Mouse (Mus musculus): ENCODE data around the gene Hagh. TPM values are rescaled to one million over a fixed set of nuclear protein-coding genes. Genes with fewer than 3 reads are reported as not detected.

The Hagh gene
- 855 and 1,003 TPM in 2 replicates for total RNA-seq (2014; rRNA removed)
- 900 and 1,325 TPM in 2 replicates for polyA plus RNA-seq (2012; rRNA removed)

DNA sequence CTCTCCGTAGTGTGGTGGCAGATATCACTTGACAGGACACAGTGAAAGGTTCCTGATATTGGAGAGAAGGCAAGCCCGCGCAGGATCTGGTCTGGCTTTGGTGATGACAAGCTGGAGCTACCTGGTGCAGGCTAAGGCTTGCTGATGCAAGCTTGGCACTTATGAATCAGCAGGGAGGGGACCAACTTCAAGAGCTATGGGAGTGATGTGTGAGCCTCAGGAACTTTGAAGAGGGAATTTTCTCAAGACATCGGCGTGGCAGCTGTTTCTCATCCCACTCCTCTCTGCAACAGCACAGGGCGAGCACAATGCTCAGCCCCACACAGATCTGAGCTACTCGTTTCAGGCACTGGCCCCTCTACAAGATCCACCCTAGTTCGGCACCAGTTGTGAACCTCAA is at the start of gene Hagh:
Gene Hagh (plus strand): TSS at position 302 of the 400 bp plus-strand sequence.
- no peak for DNase-seq (ENCODE audit: extremely low read depth, low read depth, low spot score)
- Histone ChIP-seq H3K4me3 (ENCODE audit: insufficient read depth, low read depth, low read length) (no peak within 1 kb of the TSS), H3K9ac (ENCODE audit: low read depth, low read length) (no peak within 1 kb of the TSS), H3K79me2 (ENCODE audit: control insufficient read depth, insufficient read depth, low read length) (no peaks in the 10 kb centered on the region; the same call in 1 of the 2 replicates), H3K27me3 (ENCODE audit: control insufficient read depth, insufficient read depth, low read length) (no peaks in the 10 kb centered on the region), H3K4me1 (ENCODE audit: control insufficient read depth, insufficient read depth, low read length) (peaks cover 2% of the 10 kb centered on the region; the same call in 1 of the 2 replicates), H3K27ac (replicated peaks; ENCODE audit: insufficient read depth, low read depth, low read length) (no peak within 1 kb of the TSS), H3K36me3 (ENCODE audit: control insufficient read depth, insufficient read depth, low read length) (peaks cover 2% of the 10 kb centered on the region; the same call in 1 of the 2 replicates)
- TF ChIP-seq POLR2A (IDR thresholded peaks at IDR 0.05; ENCODE audit: extremely low read depth, insufficient read depth, low read length) (no peak), CTCF (IDR thresholded peaks at IDR 0.05; ENCODE audit: low read depth, low read length) (no peak)
- WGBS: 81% methylated on average over 8 of the region's 8 CpGs

DNA sequence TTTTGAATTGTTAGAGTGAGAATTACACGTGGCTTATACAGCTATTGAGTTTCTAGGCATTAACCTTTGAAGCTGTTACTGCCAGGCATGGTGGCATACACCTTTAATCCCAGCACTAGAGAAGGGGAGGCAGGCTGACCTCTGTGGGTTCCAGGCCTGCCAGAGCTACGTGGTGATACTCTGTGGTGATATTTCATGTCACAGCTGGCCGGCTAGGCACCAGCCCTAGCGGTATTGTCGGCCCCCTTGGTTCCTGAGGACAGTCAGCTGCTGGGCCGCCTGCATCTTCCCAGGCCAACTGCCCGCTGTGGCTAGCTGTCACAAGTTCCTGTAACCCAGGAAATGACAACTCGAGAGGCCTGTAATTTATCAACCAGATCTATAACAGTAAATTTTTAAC is 47.8 kb upstream of the Hagh start:
- no peak overlapping the region for H3K27ac ChIP-seq (replicated peaks; ENCODE audit: insufficient read depth, low read depth, low read length)
- DNase-seq (ENCODE audit: extremely low read depth, low read depth, low spot score): no peak
- H3K4me3 ChIP-seq (ENCODE audit: insufficient read depth, low read depth, low read length): no peak overlapping the region
- H3K79me2 ChIP-seq (ENCODE audit: control insufficient read depth, insufficient read depth, low read length): no peaks in the 10 kb centered on the region
- no peak overlapping the region for H3K9ac ChIP-seq (ENCODE audit: low read depth, low read length)
- no peaks in the 10 kb centered on the region for H3K4me1 ChIP-seq (ENCODE audit: control insufficient read depth, insufficient read depth, low read length)
- no peak for TF ChIP-seq POLR2A (IDR thresholded peaks at IDR 0.05; ENCODE audit: extremely low read depth, insufficient read depth, low read length)
- no peak for TF ChIP-seq CTCF (IDR thresholded peaks at IDR 0.05; ENCODE audit: low read depth, low read length)
- no peaks in the 10 kb centered on the region for H3K36me3 ChIP-seq (ENCODE audit: control insufficient read depth, insufficient read depth, low read length)
- H3K27me3 ChIP-seq (ENCODE audit: control insufficient read depth, insufficient read depth, low read length): no peaks in the 10 kb centered on the region
- WGBS: 71% methylated on average over 8 of the region's 8 CpGs

DNA sequence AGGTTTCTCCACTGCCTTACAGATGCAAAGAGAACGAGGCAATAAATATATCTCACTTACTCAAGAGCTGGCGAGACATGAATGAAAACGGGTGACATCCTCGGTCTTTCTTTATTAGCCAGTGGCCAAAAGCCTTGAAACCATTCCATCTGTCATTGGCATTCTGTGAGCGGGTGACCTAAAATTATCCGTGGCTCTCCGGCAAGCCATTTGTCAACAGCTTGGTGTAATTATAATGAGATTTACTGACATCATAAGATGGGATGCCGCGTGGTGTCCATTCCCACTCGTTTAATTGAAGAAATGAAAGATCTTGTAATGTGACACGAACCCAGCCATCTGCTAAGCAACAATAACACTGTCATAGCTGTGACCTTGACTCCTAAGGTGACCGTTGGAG is 45.2 kb upstream of the Hagh start:
- no peak for DNase-seq (ENCODE audit: extremely low read depth, low read depth, low spot score)
- Histone ChIP-seq H3K4me1 (ENCODE audit: control insufficient read depth, insufficient read depth, low read length) (no peaks in the 10 kb centered on the region), H3K27me3 (ENCODE audit: control insufficient read depth, insufficient read depth, low read length) (no peaks in the 10 kb centered on the region), H3K27ac (replicated peaks; ENCODE audit: insufficient read depth, low read depth, low read length) (no peak overlapping the region), H3K79me2 (ENCODE audit: control insufficient read depth, insufficient read depth, low read length) (no peaks in the 10 kb centered on the region), H3K4me3 (ENCODE audit: insufficient read depth, low read depth, low read length) (no peak overlapping the region), H3K36me3 (ENCODE audit: control insufficient read depth, insufficient read depth, low read length) (no peaks in the 10 kb centered on the region), H3K9ac (ENCODE audit: low read depth, low read length) (no peak overlapping the region)
- 82% methylated on average over 12 of the region's 12 CpGs for WGBS
- TF ChIP-seq CTCF (IDR thresholded peaks at IDR 0.05; ENCODE audit: low read depth, low read length): no peak
- no peak for TF ChIP-seq POLR2A (IDR thresholded peaks at IDR 0.05; ENCODE audit: extremely low read depth, insufficient read depth, low read length)

DNA sequence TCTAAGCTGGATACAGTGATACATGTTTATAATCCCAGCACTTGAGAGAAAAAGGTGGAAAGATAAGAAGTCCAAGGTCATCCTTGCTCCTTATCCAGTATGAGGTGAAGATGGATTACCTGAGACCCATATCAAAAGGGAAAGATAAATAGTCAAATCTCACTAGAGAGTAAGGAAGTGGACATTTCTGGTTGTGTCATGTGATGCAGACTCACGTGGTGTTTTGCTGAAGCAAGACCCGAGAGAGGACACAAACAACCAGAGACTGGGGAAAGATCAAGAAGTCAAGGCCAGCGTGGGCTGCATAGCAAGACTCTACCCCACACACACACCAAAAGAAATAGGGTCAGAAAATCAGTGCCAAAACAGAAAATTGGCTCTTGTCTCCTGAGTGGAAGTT is 43.0 kb upstream of the Hagh start:
- WGBS: 38% methylated on average over 3 of the region's 3 CpGs

DNA sequence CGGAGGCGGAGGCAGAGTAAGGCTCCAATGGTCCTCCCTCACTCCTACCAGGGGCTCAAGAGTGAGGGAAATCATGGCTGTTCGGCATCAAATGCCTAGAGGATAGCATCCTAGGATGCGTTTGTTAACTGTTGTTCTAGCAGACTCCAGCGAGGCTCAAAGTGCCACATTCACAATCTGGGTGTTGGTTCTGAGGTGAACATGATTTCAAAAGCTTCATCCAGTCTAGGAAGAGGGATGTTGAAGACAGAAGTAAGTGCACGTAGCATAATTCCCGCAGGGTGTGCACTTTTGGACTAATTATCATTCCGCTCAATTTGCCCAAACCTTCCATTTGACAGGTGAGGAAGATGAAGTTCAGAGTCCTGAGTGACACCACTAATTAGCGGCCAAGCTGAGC is 41.7 kb upstream of the Hagh start:
- Histone ChIP-seq H3K27ac (replicated peaks; ENCODE audit: insufficient read depth, low read depth, low read length) (no peak overlapping the region), H3K4me3 (ENCODE audit: insufficient read depth, low read depth, low read length) (no peak overlapping the region), H3K27me3 (ENCODE audit: control insufficient read depth, insufficient read depth, low read length) (no peaks in the 10 kb centered on the region), H3K9ac (ENCODE audit: low read depth, low read length) (no peak overlapping the region), H3K4me1 (ENCODE audit: control insufficient read depth, insufficient read depth, low read length) (no peaks in the 10 kb centered on the region), H3K36me3 (ENCODE audit: control insufficient read depth, insufficient read depth, low read length) (no peaks in the 10 kb centered on the region), H3K79me2 (ENCODE audit: control insufficient read depth, insufficient read depth, low read length) (no peaks in the 10 kb centered on the region)
- 79% methylated on average over 9 of the region's 9 CpGs for WGBS
- TF ChIP-seq POLR2A (IDR thresholded peaks at IDR 0.05; ENCODE audit: extremely low read depth, insufficient read depth, low read length): no peak
- TF ChIP-seq CTCF (IDR thresholded peaks at IDR 0.05; ENCODE audit: low read depth, low read length): no peak
- DNase-seq (ENCODE audit: extremely low read depth, low read depth, low spot score): no peak

More for the DNA sequence above, 43.0 kb upstream of the Hagh start:
- H3K36me3 ChIP-seq (ENCODE audit: control insufficient read depth, insufficient read depth, low read length): no peaks in the 10 kb centered on the region
- H3K27me3 ChIP-seq (ENCODE audit: control insufficient read depth, insufficient read depth, low read length): no peaks in the 10 kb centered on the region
- no peaks in the 10 kb centered on the region for H3K4me1 ChIP-seq (ENCODE audit: control insufficient read depth, insufficient read depth, low read length)
- no peak overlapping the region for H3K27ac ChIP-seq (replicated peaks; ENCODE audit: insufficient read depth, low read depth, low read length)
- H3K4me3 ChIP-seq (ENCODE audit: insufficient read depth, low read depth, low read length): no peak overlapping the region
- no peaks in the 10 kb centered on the region for H3K79me2 ChIP-seq (ENCODE audit: control insufficient read depth, insufficient read depth, low read length)
- TF ChIP-seq CTCF (IDR thresholded peaks at IDR 0.05; ENCODE audit: low read depth, low read length) (no peak), POLR2A (IDR thresholded peaks at IDR 0.05; ENCODE audit: extremely low read depth, insufficient read depth, low read length) (no peak)
- DNase-seq (ENCODE audit: extremely low read depth, low read depth, low spot score): no peak
- H3K9ac ChIP-seq (ENCODE audit: low read depth, low read length): no peak overlapping the region

DNA sequence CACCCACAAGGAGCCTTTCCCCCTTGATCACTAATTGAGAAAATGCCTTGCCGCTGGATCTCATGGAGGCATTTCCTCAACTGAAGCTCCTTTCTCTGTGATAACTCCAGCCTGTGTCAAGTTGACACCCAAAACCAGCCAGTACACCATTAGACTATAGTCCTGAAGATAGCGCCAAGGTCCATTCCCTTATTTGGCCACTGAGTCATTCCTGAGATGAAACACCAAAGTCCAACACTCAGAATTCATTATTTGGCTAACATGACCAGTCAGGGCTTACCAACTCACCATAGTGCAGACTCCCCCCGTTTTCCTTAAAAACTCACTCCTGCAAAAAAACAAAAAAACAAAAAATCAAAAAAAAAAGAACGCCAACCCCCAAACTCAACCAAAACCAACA is 40.5 kb upstream of the Hagh start:
- no peak for TF ChIP-seq CTCF (IDR thresholded peaks at IDR 0.05; ENCODE audit: low read depth, low read length)
- no peak for TF ChIP-seq POLR2A (IDR thresholded peaks at IDR 0.05; ENCODE audit: extremely low read depth, insufficient read depth, low read length)
- Histone ChIP-seq H3K27me3 (ENCODE audit: control insufficient read depth, insufficient read depth, low read length) (no peaks in the 10 kb centered on the region), H3K27ac (replicated peaks; ENCODE audit: insufficient read depth, low read depth, low read length) (no peak overlapping the region), H3K4me1 (ENCODE audit: control insufficient read depth, insufficient read depth, low read length) (no peaks in the 10 kb centered on the region), H3K36me3 (ENCODE audit: control insufficient read depth, insufficient read depth, low read length) (no peaks in the 10 kb centered on the region), H3K79me2 (ENCODE audit: control insufficient read depth, insufficient read depth, low read length) (no peaks in the 10 kb centered on the region), H3K9ac (ENCODE audit: low read depth, low read length) (no peak overlapping the region), H3K4me3 (ENCODE audit: insufficient read depth, low read depth, low read length) (no peak overlapping the region)
- DNase-seq (ENCODE audit: extremely low read depth, low read depth, low spot score): peak; percentile 83
- WGBS: 57% methylated on average over 4 of the region's 4 CpGs

All from liver, adult 2 months (tissue).